Mouse (Mus musculus): ENCODE data around the gene Gm20388. TPM values are rescaled to one million over a fixed set of nuclear protein-coding genes. Genes with fewer than 3 reads are reported as not detected.

Gene Gm20388
- polyA plus RNA-seq, 1 experiment from 2014 or later, result not detected

DNA sequence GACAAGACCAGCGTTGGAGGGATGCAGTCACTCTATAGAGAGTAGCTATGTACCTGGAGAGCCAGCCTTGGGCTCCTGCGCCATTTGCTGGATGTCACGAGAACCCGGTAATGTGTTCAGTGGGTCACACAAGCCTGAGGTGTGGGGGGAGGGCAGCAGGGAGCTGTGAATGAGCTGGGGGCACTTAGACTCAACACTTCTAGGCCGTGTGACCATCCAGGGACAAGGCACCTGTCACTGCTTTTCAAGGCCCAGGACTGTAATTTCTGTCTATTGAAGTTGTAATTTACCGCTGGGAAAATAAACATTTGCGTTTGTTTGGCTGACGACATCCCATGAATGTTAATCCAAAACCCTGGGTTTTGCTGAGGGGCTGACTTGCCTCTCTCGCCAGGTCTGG is 2776.2 kb downstream of the Gm20388 start:
- H3K9ac ChIP-seq (ENCODE audit: low read depth, low read length), result no peak overlapping the region
- ATAC-seq (ENCODE audit: low FRiP score, low TSS enrichment), result no peak
- 63% methylated on average over 9 of the region's 9 CpGs for WGBS
- no peaks in the 10 kb centered on the region for H3K9me3 ChIP-seq (ENCODE audit: control insufficient read depth, low read length)
- no peak overlapping the region for H3K4me3 ChIP-seq (ENCODE audit: low read length)
- no peak overlapping the region for H3K4me2 ChIP-seq (replicated peaks; ENCODE audit: low read depth, low read length)
- no peaks in the 10 kb centered on the region for H3K4me1 ChIP-seq (ENCODE audit: control insufficient read depth, insufficient read depth, low read length)
- peaks cover 5% of the 10 kb centered on the region; the same call in 1 of the 2 replicates for H3K27me3 ChIP-seq (ENCODE audit: control insufficient read depth, insufficient read depth, low read length)
- H3K27ac ChIP-seq (ENCODE audit: low read depth, low read length), result no peak overlapping the region
- no peaks in the 10 kb centered on the region for H3K36me3 ChIP-seq (ENCODE audit: control insufficient read depth, insufficient read depth, low read length)

DNA sequence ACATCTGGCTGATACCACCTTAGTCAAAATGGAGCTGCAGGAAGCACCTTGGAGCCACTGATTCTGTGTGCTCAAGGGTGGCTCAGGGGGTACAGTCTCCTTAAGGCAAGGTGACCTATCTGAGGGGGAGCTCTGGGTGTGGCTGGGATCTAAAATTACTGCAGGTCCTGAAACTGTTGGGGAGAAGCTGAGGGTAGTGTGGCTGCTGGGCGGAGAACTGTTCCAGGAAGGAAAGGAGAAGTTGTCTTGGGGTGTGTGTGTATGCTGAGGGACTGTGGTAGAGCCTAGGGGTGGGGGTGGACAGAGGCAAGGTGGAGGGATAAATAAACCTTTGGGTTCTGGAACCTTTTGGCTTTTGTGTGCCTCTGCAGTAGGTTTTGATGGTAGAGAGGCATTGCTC is 2778.7 kb downstream of the Gm20388 start:
- ATAC-seq (ENCODE audit: low FRiP score, low TSS enrichment), result no peak
- H3K4me3 ChIP-seq (ENCODE audit: low read length), result no peak overlapping the region
- H3K36me3 ChIP-seq (ENCODE audit: control insufficient read depth, insufficient read depth, low read length), result no peaks in the 10 kb centered on the region
- peaks cover 5% of the 10 kb centered on the region; the same call in 1 of the 2 replicates for H3K27me3 ChIP-seq (ENCODE audit: control insufficient read depth, insufficient read depth, low read length)
- H3K27ac ChIP-seq (ENCODE audit: low read depth, low read length), result no peak overlapping the region
- H3K4me2 ChIP-seq (replicated peaks; ENCODE audit: low read depth, low read length), result no peak overlapping the region
- H3K4me1 ChIP-seq (ENCODE audit: control insufficient read depth, insufficient read depth, low read length), result no peaks in the 10 kb centered on the region
- no peaks in the 10 kb centered on the region for H3K9me3 ChIP-seq (ENCODE audit: control insufficient read depth, low read length)
- 74% methylated on average over 1 of the region's 1 CpGs for WGBS
- H3K9ac ChIP-seq (ENCODE audit: low read depth, low read length), result no peak overlapping the region

DNA sequence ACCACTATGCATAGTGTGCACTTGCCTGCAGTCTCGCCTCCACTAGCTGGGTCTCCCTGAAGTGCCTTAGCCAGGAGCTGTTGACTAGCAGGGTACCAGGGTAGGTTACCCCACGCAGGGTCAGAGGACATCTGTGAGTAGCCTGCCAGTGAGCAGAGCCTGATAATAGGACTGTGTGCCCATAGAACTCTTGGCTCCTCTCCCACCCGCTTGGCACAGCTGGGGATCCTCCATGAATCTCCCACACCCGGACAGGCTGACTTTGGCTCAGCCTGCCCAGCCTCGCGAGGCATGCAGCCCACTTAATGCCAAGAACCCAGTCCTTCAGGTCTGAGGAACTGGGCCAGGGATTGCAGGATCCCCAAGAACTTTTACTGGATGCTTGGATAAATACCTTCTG is 2780.4 kb downstream of the Gm20388 start:
- H3K36me3 ChIP-seq (ENCODE audit: control insufficient read depth, insufficient read depth, low read length), result no peaks in the 10 kb centered on the region
- H3K27me3 ChIP-seq (ENCODE audit: control insufficient read depth, insufficient read depth, low read length), result no peaks in the 10 kb centered on the region
- no peaks in the 10 kb centered on the region for H3K4me1 ChIP-seq (ENCODE audit: control insufficient read depth, insufficient read depth, low read length)
- ATAC-seq (ENCODE audit: low FRiP score, low TSS enrichment), result no peak
- no peak overlapping the region for H3K9ac ChIP-seq (ENCODE audit: low read depth, low read length)
- H3K4me3 ChIP-seq (ENCODE audit: low read length), result no peak overlapping the region
- no peaks in the 10 kb centered on the region for H3K9me3 ChIP-seq (ENCODE audit: control insufficient read depth, low read length)
- 82% methylated on average over 6 of the region's 6 CpGs for WGBS
- H3K27ac ChIP-seq (ENCODE audit: low read depth, low read length), result no peak overlapping the region
- H3K4me2 ChIP-seq (replicated peaks; ENCODE audit: low read depth, low read length), result no peak overlapping the region

DNA sequence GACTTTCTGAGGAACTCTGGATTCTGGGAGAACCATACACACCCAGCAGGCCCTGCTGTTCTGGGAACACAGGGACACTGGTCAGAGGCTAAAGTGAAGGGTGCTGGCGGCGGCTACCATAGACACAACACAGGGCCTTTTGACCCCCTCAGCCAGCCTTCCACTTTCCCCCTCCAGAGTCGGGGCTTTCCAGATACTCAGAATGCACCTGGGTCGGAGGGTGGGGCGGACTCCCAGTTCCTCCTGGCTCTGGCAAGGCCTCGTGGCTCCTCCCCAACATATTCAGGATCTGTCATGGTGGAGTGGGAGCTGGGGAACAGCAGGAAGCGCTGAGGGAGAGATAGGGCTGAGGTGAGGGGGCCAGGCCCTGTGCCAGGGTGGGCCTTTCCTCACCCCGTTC is 2781.5 kb downstream of the Gm20388 start:
- Histone ChIP-seq H3K9ac (ENCODE audit: low read depth, low read length) (no peak overlapping the region), H3K36me3 (ENCODE audit: control insufficient read depth, insufficient read depth, low read length) (no peaks in the 10 kb centered on the region), H3K4me1 (ENCODE audit: control insufficient read depth, insufficient read depth, low read length) (no peaks in the 10 kb centered on the region), H3K9me3 (ENCODE audit: control insufficient read depth, low read length) (no peaks in the 10 kb centered on the region), H3K27ac (ENCODE audit: low read depth, low read length) (no peak overlapping the region), H3K27me3 (ENCODE audit: control insufficient read depth, insufficient read depth, low read length) (no peaks in the 10 kb centered on the region), H3K4me2 (replicated peaks; ENCODE audit: low read depth, low read length) (no peak overlapping the region), H3K4me3 (ENCODE audit: low read length) (no peak overlapping the region)
- WGBS, result 82% methylated on average over 8 of the region's 8 CpGs
- ATAC-seq (ENCODE audit: low FRiP score, low TSS enrichment), result no peak

DNA sequence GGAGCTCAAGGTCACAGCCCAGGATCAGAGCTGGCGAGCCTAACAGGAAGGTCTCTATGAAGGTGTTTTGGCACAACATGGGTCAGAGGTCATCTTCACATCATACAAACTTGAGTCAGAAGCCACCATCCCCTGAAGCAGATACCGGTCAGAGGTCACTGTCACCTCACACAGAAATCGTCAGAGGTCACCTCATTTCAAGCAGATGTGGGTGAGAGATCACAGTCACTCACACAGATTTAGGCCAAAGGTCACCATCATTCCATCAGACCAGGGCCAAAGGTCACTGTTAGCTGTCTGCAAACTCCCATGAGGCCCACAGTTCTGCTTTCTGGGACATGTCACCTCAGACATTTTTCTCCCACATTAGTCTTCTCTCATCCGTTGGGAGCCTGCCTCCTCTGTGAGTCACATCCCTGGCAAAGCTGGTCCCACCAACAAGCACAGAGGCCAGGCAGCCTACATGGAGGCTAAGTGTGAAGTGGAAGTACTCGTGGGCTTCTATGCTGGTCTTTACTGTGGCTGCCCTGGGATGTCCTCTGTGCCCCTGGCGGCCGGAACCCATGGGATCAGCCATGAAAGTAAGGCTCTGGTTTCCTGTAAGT is 2784.9 kb downstream of the Gm20388 start:
- H3K36me3 ChIP-seq (ENCODE audit: control insufficient read depth, insufficient read depth, low read length), result no peaks in the 10 kb centered on the region
- no peaks in the 10 kb centered on the region for H3K27me3 ChIP-seq (ENCODE audit: control insufficient read depth, insufficient read depth, low read length)
- WGBS, result 51% methylated on average over 7 of the region's 7 CpGs
- no peaks in the 10 kb centered on the region for H3K9me3 ChIP-seq (ENCODE audit: control insufficient read depth, low read length)
- no peak overlapping the region for H3K9ac ChIP-seq (ENCODE audit: low read depth, low read length)
- H3K4me3 ChIP-seq (ENCODE audit: low read length), result no peak overlapping the region
- H3K4me2 ChIP-seq (replicated peaks; ENCODE audit: low read depth, low read length), result no peak overlapping the region
- H3K27ac ChIP-seq (ENCODE audit: low read depth, low read length), result no peak overlapping the region
- no peak for ATAC-seq (ENCODE audit: low FRiP score, low TSS enrichment)
- H3K4me1 ChIP-seq (ENCODE audit: control insufficient read depth, insufficient read depth, low read length), result no peaks in the 10 kb centered on the region

DNA sequence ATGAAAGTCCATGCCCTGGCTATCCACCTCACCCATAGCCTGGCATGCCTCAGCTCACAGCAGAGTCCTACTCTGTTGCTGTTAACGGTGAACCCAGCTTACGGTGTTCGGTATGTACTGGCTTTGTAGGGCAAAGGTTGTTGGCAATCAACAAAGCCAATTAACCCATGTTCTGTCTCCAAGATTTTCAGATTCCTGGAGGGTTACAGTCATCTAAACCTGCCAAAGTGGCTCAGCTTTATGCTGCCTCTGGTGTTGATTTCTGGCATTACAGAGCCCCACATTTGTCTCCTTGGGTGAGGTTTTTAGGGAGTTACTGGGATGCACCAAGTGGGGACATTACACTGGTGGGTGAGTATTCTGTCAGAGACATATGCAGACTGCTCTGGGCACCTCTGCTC is 2786.5 kb downstream of the Gm20388 start:
- Histone ChIP-seq H3K4me2 (replicated peaks; ENCODE audit: low read depth, low read length) (no peak overlapping the region), H3K9ac (ENCODE audit: low read depth, low read length) (no peak overlapping the region), H3K9me3 (ENCODE audit: control insufficient read depth, low read length) (no peaks in the 10 kb centered on the region), H3K4me3 (ENCODE audit: low read length) (no peak overlapping the region), H3K36me3 (ENCODE audit: control insufficient read depth, insufficient read depth, low read length) (no peaks in the 10 kb centered on the region), H3K27ac (ENCODE audit: low read depth, low read length) (no peak overlapping the region), H3K4me1 (ENCODE audit: control insufficient read depth, insufficient read depth, low read length) (no peaks in the 10 kb centered on the region), H3K27me3 (ENCODE audit: control insufficient read depth, insufficient read depth, low read length) (no peaks in the 10 kb centered on the region)
- 80% methylated on average over 3 of the region's 3 CpGs for WGBS
- no peak for ATAC-seq (ENCODE audit: low FRiP score, low TSS enrichment)

DNA sequence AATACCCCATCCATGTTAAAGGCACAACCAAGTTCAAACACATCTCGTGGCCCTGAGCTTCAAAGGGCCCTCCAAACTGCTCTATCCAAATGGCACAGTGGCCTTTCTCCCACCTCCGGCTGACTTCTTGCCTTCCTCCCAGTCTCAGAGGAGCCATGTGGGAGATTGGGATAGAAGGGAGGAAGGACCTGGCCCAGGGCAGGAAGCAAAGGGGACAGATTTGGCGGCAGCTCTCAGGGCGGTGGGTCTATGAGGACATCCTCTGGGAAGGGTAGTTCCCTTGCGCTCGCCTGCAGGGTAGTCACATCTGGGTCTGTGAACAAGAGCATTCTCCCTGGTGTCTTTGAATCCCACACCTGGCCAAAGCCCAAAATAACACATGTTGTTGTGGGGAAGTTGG is 2786.9 kb downstream of the Gm20388 start:
- WGBS, result 53% methylated on average over 6 of the region's 6 CpGs
- H3K36me3 ChIP-seq (ENCODE audit: control insufficient read depth, insufficient read depth, low read length), result no peaks in the 10 kb centered on the region
- ATAC-seq (ENCODE audit: low FRiP score, low TSS enrichment), result no peak
- H3K4me2 ChIP-seq (replicated peaks; ENCODE audit: low read depth, low read length), result no peak overlapping the region
- no peak overlapping the region for H3K4me3 ChIP-seq (ENCODE audit: low read length)
- no peaks in the 10 kb centered on the region for H3K27me3 ChIP-seq (ENCODE audit: control insufficient read depth, insufficient read depth, low read length)
- H3K27ac ChIP-seq (ENCODE audit: low read depth, low read length), result no peak overlapping the region
- no peaks in the 10 kb centered on the region for H3K9me3 ChIP-seq (ENCODE audit: control insufficient read depth, low read length)
- H3K9ac ChIP-seq (ENCODE audit: low read depth, low read length), result no peak overlapping the region
- H3K4me1 ChIP-seq (ENCODE audit: control insufficient read depth, insufficient read depth, low read length), result no peaks in the 10 kb centered on the region

DNA sequence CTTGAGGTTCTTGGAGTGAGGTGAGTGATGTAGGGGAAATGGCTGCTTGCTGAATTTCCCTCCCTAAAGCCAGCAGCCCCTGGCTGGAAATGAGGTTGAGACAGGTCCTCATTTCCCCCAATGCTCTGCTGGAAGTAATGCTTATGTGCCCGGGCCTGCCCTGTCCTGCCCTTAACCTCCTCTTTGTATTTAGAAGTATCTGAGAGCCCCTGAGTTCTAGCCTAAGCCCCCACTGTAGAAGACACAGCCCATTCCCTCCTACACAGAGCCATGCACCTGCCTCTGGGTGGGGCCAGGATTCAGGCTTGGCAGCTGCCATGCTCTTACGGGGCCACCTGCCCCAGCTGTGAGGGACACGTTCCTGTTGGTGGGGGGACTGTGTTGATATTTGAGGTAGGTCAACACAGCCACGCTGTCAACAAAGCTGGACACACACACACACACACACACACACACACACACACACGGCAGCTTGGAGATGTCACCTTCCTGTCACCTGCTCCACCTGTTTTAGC is 2787.7 kb downstream of the Gm20388 start:
- Histone ChIP-seq H3K4me3 (ENCODE audit: low read length) (peak overlapping the region; percentile 12; the same call in 1 of the 2 replicates), H3K9me3 (ENCODE audit: control insufficient read depth, low read length) (no peaks in the 10 kb centered on the region), H3K9ac (ENCODE audit: low read depth, low read length) (peak overlapping the region; percentile 18; the same call in 1 of the 2 replicates), H3K4me1 (ENCODE audit: control insufficient read depth, insufficient read depth, low read length) (no peaks in the 10 kb centered on the region), H3K27ac (ENCODE audit: low read depth, low read length) (no peak overlapping the region), H3K36me3 (ENCODE audit: control insufficient read depth, insufficient read depth, low read length) (no peaks in the 10 kb centered on the region), H3K4me2 (replicated peaks; ENCODE audit: low read depth, low read length) (peak overlapping the region; percentile 22), H3K27me3 (ENCODE audit: control insufficient read depth, insufficient read depth, low read length) (no peaks in the 10 kb centered on the region)
- 61% methylated on average over 5 of the region's 5 CpGs for whole genome bisulfite sequencing
- ATAC-seq (ENCODE audit: low FRiP score, low TSS enrichment), result no peak

DNA sequence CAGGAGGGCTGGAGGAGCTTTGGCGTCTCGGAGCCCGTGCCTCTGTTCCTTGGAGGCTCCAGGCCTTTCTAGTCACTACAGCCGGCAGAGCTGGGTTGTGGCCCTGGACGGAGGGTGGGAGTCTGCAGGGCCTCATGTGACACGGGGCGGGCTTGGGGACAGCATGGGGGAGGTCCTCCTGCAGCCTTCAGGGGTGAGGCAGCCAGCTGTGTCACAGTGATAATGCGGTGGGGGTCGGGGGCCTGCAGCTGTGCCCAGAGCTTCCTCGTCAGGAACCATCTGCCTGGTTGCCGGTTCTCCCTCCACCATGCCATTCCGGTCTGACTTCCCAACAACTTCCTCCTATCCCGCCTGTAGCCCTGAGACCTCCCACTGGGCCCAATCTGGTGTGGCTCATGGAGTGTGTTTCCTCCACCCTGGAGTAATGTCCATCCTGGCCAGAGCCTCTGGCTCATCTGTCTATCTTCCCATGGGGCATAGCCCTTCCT is 2788.4 kb downstream of the Gm20388 start, which contains the start of gene Cbfa2t3:
Gene Cbfa2t3, minus strand, starts transcription at position 105 of the 488 bp plus-strand sequence.
- no peak within 1 kb of the TSS for H3K27ac ChIP-seq (ENCODE audit: low read depth, low read length)
- no peaks in the 10 kb centered on the region for H3K27me3 ChIP-seq (ENCODE audit: control insufficient read depth, insufficient read depth, low read length)
- WGBS, result 38% methylated on average over 13 of the region's 13 CpGs
- 0 out of 2 replicates have a peak, but pooled peaks have one; percentile 52 for ATAC-seq (ENCODE audit: low FRiP score, low TSS enrichment)
- no peaks in the 10 kb centered on the region for H3K36me3 ChIP-seq (ENCODE audit: control insufficient read depth, insufficient read depth, low read length)
- H3K4me3 ChIP-seq (ENCODE audit: low read length), result peak within 1 kb of the TSS; percentile 12; the same call in 1 of the 2 replicates
- no peaks in the 10 kb centered on the region for H3K4me1 ChIP-seq (ENCODE audit: control insufficient read depth, insufficient read depth, low read length)
- peak within 1 kb of the TSS; percentile 22 for H3K4me2 ChIP-seq (replicated peaks; ENCODE audit: low read depth, low read length)
- no peaks in the 10 kb centered on the region for H3K9me3 ChIP-seq (ENCODE audit: control insufficient read depth, low read length)
- peak within 1 kb of the TSS; percentile 18; the same call in 1 of the 2 replicates for H3K9ac ChIP-seq (ENCODE audit: low read depth, low read length)
